In the genomic region with DNA sequence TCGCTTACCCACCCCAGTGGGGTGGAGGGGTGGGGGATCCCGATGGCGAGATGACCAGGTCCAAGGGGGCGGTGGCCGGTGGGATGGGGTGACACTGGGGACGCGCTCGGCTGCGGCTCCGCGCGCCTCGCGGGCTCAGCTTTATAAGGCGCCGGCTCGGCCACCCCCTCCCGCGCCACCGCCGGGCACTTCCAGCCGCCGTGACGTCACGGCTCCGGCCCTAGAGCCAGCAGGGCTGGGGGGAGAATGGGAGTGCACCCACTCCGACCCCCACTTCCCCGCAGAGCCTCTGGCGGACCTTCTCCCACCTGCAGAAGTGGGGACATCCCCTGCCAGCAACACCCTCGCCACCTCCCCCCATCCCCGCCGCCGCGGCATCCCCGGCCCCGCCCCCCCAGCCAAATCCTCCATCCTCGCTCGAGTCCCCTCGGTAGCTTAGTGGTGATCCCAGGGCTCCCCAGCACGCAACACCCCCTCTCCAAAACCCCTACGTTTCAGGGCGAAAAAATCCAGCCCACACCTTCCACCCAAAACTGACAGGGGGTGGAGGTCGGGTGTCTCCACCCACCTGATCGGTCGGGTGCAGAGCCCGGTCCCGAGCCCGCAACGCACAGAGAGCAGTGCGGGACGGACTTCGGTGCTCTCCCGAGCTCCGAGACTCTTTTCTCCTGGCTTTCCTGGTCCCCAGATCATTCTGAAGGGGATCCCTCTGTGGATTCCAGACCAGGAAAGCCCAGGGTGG, we compare ENCODE assay signal across 8 mouse cellular contexts. TPM values are rescaled to one million over a fixed set of nuclear protein-coding genes. Genes with fewer than 3 reads are reported as not detected.
DNase-seq lines count a peak whose midpoint lies in the region; ATAC-seq and TF ChIP-seq lines count a peak whose summit lies in the region.

No protein-coding gene starts in this region.

- TF ChIP-seq CTCF in cerebellum, adult 2 months (IDR thresholded peaks at IDR 0.05; ENCODE audit: borderline replicate concordance, insufficient read depth, low read depth, low read length), result no peak
- no peak for TF ChIP-seq CTCF in lung, postnatal 0 days (IDR thresholded peaks at IDR 0.05)

- no peak for TF ChIP-seq POLR2A in cerebellum, adult 2 months (IDR thresholded peaks at IDR 0.05; ENCODE audit: borderline replicate concordance, insufficient read depth, low read length)

- no peaks in the 10 kb centered on the region for H3K9me3 ChIP-seq in lung, postnatal 0 days (ENCODE audit: low read length)
- H3K9me3 ChIP-seq in forebrain, embryonic 13.5 days (replicated peaks), result no peaks in the 10 kb centered on the region
- no peaks in the 10 kb centered on the region for H3K9me3 ChIP-seq in neural tube, embryonic 11.5 days (ENCODE audit: control insufficient read depth, low read length)

- peak overlapping the region; percentile 61 for H3K4me3 ChIP-seq in cerebellum, adult 2 months (replicated peaks; ENCODE audit: insufficient read depth, low read depth, low read length)
- H3K4me3 ChIP-seq in lung, postnatal 0 days (ENCODE audit: low read depth, low read length), result peak overlapping the region; percentile 41
- peak overlapping the region; percentile 55 for H3K4me3 ChIP-seq in forebrain, embryonic 13.5 days
- peak overlapping the region; percentile 65 for H3K4me3 ChIP-seq in neural tube, embryonic 11.5 days (ENCODE audit: low read depth, low read length)

- peak; percentile 17 to 33 for DNase-seq in cerebellum, adult 2 months
- DNase-seq in lung, postnatal 0 days (ENCODE audit: low spot score), result no peak
- DNase-seq in lung, postnatal 14 days, result no peak
- DNase-seq in kidney, postnatal 4 days, result peak; percentile 31 to 32
- DNase-seq in neural tube, embryonic 11.5 days (ENCODE audit: low spot score), result peak; percentile 69
- no peak for DNase-seq in thymus, adult 18-20 months

- peak overlapping the region; percentile 82 for H3K4me2 ChIP-seq in lung, postnatal 0 days (replicated peaks; ENCODE audit: low read depth, low read length)
- H3K4me2 ChIP-seq in forebrain, embryonic 13.5 days, result peak overlapping the region; percentile 98
- H3K4me2 ChIP-seq in neural tube, embryonic 11.5 days (ENCODE audit: low read depth), result peak overlapping the region; percentile 96

- H3K4me1 ChIP-seq in cerebellum, adult 2 months (ENCODE audit: control insufficient read depth, insufficient read depth, low read length), result no peaks in the 10 kb centered on the region
- peaks cover 4% of the 10 kb centered on the region for H3K4me1 ChIP-seq in lung, postnatal 0 days (ENCODE audit: insufficient read depth, low read depth, low read length)
- peaks cover 30% of the 10 kb centered on the region for H3K4me1 ChIP-seq in forebrain, embryonic 13.5 days
- peaks cover 11% of the 10 kb centered on the region for H3K4me1 ChIP-seq in neural tube, embryonic 11.5 days (ENCODE audit: control insufficient read depth, insufficient read depth, low read length)

- H3K9ac ChIP-seq in lung, postnatal 0 days (replicated peaks; ENCODE audit: low read depth), result 0 out of 2 replicates have a peak overlapping the region, but pooled peaks have one; percentile 3
- peak overlapping the region; percentile 74 for H3K9ac ChIP-seq in forebrain, embryonic 13.5 days
- H3K9ac ChIP-seq in neural tube, embryonic 11.5 days (ENCODE audit: low read length), result peak overlapping the region; percentile 67

- no peak overlapping the region for H3K27ac ChIP-seq in cerebellum, adult 2 months (ENCODE audit: insufficient read depth, low read length)
- no peak overlapping the region for H3K27ac ChIP-seq in lung, postnatal 0 days (ENCODE audit: low read length)
- no peak overlapping the region for H3K27ac ChIP-seq in forebrain, embryonic 13.5 days
- H3K27ac ChIP-seq in neural tube, embryonic 11.5 days (ENCODE audit: low read depth, low read length), result peak overlapping the region; percentile 53

- peaks cover 2% of the 10 kb centered on the region; the same call in 1 of the 2 replicates for H3K27me3 ChIP-seq in cerebellum, adult 2 months (ENCODE audit: control insufficient read depth, insufficient read depth, low read length)
- H3K27me3 ChIP-seq in lung, postnatal 0 days (replicated peaks; ENCODE audit: insufficient read depth, low read length), result peaks cover 28% of the 10 kb centered on the region
- H3K27me3 ChIP-seq in forebrain, embryonic 13.5 days, result peaks cover 65% of the 10 kb centered on the region
- peaks cover 32% of the 10 kb centered on the region for H3K27me3 ChIP-seq in neural tube, embryonic 11.5 days (ENCODE audit: control insufficient read depth, insufficient read depth, low read length)

- H3K36me3 ChIP-seq in lung, postnatal 0 days (ENCODE audit: insufficient read depth, low read length), result no peaks in the 10 kb centered on the region
- H3K36me3 ChIP-seq in forebrain, embryonic 13.5 days (ENCODE audit: poor library complexity, severe bottlenecking), result no peaks in the 10 kb centered on the region
- H3K36me3 ChIP-seq in neural tube, embryonic 11.5 days (ENCODE audit: control insufficient read depth, insufficient read depth, low read length), result no peaks in the 10 kb centered on the region

- no peak for ATAC-seq in cerebellum, adult (ENCODE audit: insufficient number of reproducible peaks, low FRiP score, low TSS enrichment)
- ATAC-seq in lung, postnatal 0 days, result peak; percentile 36
- ATAC-seq in forebrain, embryonic 13.5 days, result peak; percentile 52
- ATAC-seq in neural tube, embryonic 11.5 days (ENCODE audit: insufficient read depth, low FRiP score, low TSS enrichment), result peak; percentile 39

- WGBS in cerebellum, adult 2 months, result under 1% methylated on average over 52 of the region's 54 CpGs
- under 1% methylated on average over 40 of the region's 54 CpGs for WGBS in lung, postnatal 0 days
- WGBS in forebrain, embryonic 13.5 days, result under 1% methylated on average over 36 of the region's 54 CpGs
- under 1% methylated on average over 54 of the region's 54 CpGs for WGBS in neural tube, embryonic 11.5 days

- no peak for TF ChIP-seq EP300 in lung, postnatal 0 days (IDR thresholded peaks at IDR 0.05)

RNA-seq across cellular contexts. Expression of gene Olfm2, which starts 19.1 kb away (rescaled TPM):
- polyA plus RNA-seq in cerebellum, adult 2 months (2012; rRNA removed), result 45.4 and 54.1 TPM in 2 replicates
- 0.36 and 0.55 TPM in 2 replicates for polyA plus RNA-seq in lung, postnatal 0 days (2015; fragmentation: Nextera tagmentation; extraction: Ambion mirVana)
- polyA plus RNA-seq in forebrain, embryonic 13.5 days (2015; fragmentation: Nextera tagmentation; extraction: Ambion mirVana), result 52.6 and 68.1 TPM in 2 replicates
- polyA plus RNA-seq in neural tube, embryonic 11.5 days (2014; fragmentation: Nextera tagmentation; extraction: Ambion mirVana), result 76.1 and 88.4 TPM in 2 replicates

Comparison
In these comparisons a context has a peak if more than half of its experiments do, and no peak if none do; other contexts are left out.
1. DNase-seq: peak in cerebellum, adult 2 months (2 of 2), kidney, postnatal 4 days (2 of 2) and neural tube, embryonic 11.5 days (single experiment); none in lung, postnatal 0 days (single experiment), lung, postnatal 14 days (single experiment) and thymus, adult 18-20 months (0 of 2).
2. H3K9ac ChIP-seq: peak in every context shown above with its lines; median percentile 74 in forebrain, embryonic 13.5 days; 67 in neural tube, embryonic 11.5 days; 3 in lung, postnatal 0 days.
3. RNA of gene Olfm2, which starts 19.1 kb away (polyA plus RNA-seq): 76.1 to 88.4 TPM in neural tube, embryonic 11.5 days, 45.4 to 54.1 TPM in cerebellum, adult 2 months and 52.6 to 68.1 TPM in forebrain, embryonic 13.5 days; 0.36 to 0.55 TPM in lung, postnatal 0 days; every median in the first group is over 10 times any median in the second.
4. Peak in every context shown above with its lines, with median percentiles within 50 percentile points of each other: H3K4me3 ChIP-seq and H3K4me2 ChIP-seq.